Mouse (Mus musculus): ENCODE results near the gene Tmem102. TPM values are rescaled to one million over a fixed set of nuclear protein-coding genes. Genes with fewer than 3 reads are reported as not detected.

Tmem102 gene
- polyA plus RNA-seq, 1 experiment from 2014 or later = 4.1 TPM

DNA sequence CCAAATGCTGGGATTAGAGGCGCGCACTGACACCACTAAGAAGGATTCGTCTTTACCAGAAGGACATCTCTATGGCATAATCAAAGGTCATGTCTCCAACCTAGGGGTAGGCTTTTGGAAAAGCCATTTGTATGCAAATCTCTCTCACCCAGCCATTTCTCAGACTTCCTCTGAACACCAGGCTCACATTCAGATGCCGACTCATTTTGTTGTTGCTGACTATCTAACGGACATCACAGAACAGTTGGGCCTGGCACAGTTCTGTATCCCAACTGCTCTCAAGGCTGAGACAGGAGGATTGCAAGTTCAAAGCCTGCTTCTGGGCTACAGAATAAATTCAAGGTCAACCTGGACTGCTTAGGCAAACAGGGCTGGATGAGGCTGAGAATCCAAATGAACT is 18.1 kb downstream of the Tmem102 start:
- H3K4me1 ChIP-seq (ENCODE audit: control insufficient read depth, insufficient read depth, low read length) = no peaks in the 10 kb centered on the region
- whole genome bisulfite sequencing = 91% methylated on average over 5 of the region's 5 CpGs
- ATAC-seq (ENCODE audit: low read depth) = no peak
- no peaks in the 10 kb centered on the region for H3K9me3 ChIP-seq (ENCODE audit: control insufficient read depth, low read length)
- no peak overlapping the region for H3K4me3 ChIP-seq (ENCODE audit: low read depth, low read length)
- no peak overlapping the region for H3K9ac ChIP-seq (ENCODE audit: low read depth, low read length)
- no peaks in the 10 kb centered on the region for H3K36me3 ChIP-seq (ENCODE audit: control insufficient read depth, insufficient read depth, low read length)
- H3K27ac ChIP-seq (replicated peaks; ENCODE audit: low read depth, low read length) = no peak overlapping the region
- DNase-seq (ENCODE audit: low spot score) = no peak
- H3K27me3 ChIP-seq (replicated peaks; ENCODE audit: control insufficient read depth, insufficient read depth, low read length) = no peaks in the 10 kb centered on the region
- H3K4me2 ChIP-seq (ENCODE audit: low read depth, low read length) = no peak overlapping the region

DNA sequence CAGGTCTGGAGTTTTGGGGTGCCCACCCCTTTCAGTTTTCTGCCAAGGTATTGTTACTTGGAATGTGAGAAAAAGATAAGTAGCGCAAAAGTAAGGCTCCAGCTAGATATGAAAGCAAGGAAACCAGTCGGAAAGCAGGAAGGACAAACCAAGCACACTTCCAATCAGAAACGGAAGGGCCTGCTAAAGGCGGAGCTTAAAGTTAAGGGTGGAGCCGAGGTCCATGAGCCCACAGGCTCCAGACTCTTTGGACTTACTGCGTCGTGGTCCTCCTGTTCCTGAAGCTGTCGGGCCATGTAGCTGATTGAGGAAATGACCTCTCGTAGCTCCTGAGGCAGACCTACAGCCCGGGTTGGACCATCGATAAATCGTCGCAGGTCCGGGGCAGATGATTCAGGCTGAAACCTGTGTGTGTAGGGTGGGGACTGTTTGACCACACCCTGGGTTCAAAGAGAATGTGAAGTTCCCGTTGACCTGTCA is 20.6 kb downstream of the Tmem102 start:
- H3K27ac ChIP-seq (replicated peaks; ENCODE audit: low read depth, low read length) = no peak overlapping the region
- no peaks in the 10 kb centered on the region for H3K4me1 ChIP-seq (ENCODE audit: control insufficient read depth, insufficient read depth, low read length)
- 52% methylated on average over 15 of the region's 15 CpGs for WGBS
- H3K27me3 ChIP-seq (replicated peaks; ENCODE audit: control insufficient read depth, insufficient read depth, low read length) = no peaks in the 10 kb centered on the region
- H3K4me2 ChIP-seq (ENCODE audit: low read depth, low read length) = peak overlapping the region; percentile 15
- no peaks in the 10 kb centered on the region for H3K9me3 ChIP-seq (ENCODE audit: control insufficient read depth, low read length)
- H3K4me3 ChIP-seq (ENCODE audit: low read depth, low read length) = no peak overlapping the region
- no peak overlapping the region for H3K9ac ChIP-seq (ENCODE audit: low read depth, low read length)
- H3K36me3 ChIP-seq (ENCODE audit: control insufficient read depth, insufficient read depth, low read length) = no peaks in the 10 kb centered on the region
- DNase-seq (ENCODE audit: low spot score) (no peak), ATAC-seq (ENCODE audit: low read depth) (no peak)

DNA sequence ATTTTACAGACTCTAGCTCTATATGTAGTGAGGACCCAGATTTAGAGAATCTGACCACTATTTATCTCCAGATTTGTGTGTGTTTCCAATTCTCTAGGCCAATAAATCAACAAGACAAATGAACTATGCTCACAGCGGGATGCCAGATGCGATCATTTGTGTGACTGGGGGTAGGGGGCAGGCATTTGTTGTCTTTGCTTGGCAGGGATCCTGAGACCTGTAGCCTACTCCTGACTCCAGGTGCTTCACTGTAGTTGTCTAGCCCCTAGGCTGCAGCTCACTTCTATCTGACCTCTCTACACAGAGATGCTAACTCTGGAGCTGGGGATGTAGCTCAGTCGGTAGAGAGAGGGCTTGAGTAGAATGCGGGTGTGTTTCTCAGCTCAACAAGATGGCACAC is 23.6 kb downstream of the Tmem102 start:
- ATAC-seq (ENCODE audit: low read depth) (no peak), DNase-seq (ENCODE audit: low spot score) (no peak)
- Histone ChIP-seq H3K9ac (ENCODE audit: low read depth, low read length) (no peak overlapping the region), H3K4me2 (ENCODE audit: low read depth, low read length) (no peak overlapping the region), H3K36me3 (ENCODE audit: control insufficient read depth, insufficient read depth, low read length) (peaks cover 7% of the 10 kb centered on the region), H3K9me3 (ENCODE audit: control insufficient read depth, low read length) (no peaks in the 10 kb centered on the region), H3K27me3 (replicated peaks; ENCODE audit: control insufficient read depth, insufficient read depth, low read length) (no peaks in the 10 kb centered on the region), H3K4me1 (ENCODE audit: control insufficient read depth, insufficient read depth, low read length) (no peaks in the 10 kb centered on the region; the same call in 1 of the 2 replicates), H3K4me3 (ENCODE audit: low read depth, low read length) (no peak overlapping the region), H3K27ac (replicated peaks; ENCODE audit: low read depth, low read length) (no peak overlapping the region)
- WGBS = 31% methylated on average over 4 of the region's 4 CpGs

DNA sequence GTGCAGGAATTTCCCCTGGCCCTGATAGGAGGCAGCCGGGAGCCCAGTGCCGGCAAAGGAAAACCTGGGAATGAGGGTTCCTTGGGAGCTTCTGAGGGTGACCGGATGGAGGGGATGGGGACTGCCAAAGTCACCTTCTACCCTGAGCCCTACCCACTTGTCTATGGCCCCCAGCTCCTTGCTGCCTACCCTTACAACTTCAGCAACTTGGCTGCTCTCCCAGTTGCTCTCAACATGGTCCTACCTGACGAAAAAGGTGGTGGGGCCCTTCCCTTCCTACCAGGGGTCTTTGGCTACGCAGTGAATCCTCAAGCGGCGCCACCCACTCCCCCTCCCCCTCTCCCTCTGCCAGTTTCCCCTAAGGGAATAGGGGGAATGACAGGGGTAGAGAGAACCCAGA is 26.4 kb downstream of the Tmem102 start:
- Histone ChIP-seq H3K4me1 (ENCODE audit: control insufficient read depth, insufficient read depth, low read length) (no peaks in the 10 kb centered on the region; the same call in 1 of the 2 replicates), H3K27ac (replicated peaks; ENCODE audit: low read depth, low read length) (no peak overlapping the region), H3K36me3 (ENCODE audit: control insufficient read depth, insufficient read depth, low read length) (peaks cover 22% of the 10 kb centered on the region), H3K9me3 (ENCODE audit: control insufficient read depth, low read length) (no peaks in the 10 kb centered on the region), H3K4me3 (ENCODE audit: low read depth, low read length) (no peak overlapping the region), H3K9ac (ENCODE audit: low read depth, low read length) (no peak overlapping the region), H3K27me3 (replicated peaks; ENCODE audit: control insufficient read depth, insufficient read depth, low read length) (no peaks in the 10 kb centered on the region), H3K4me2 (ENCODE audit: low read depth, low read length) (no peak overlapping the region)
- DNase-seq (ENCODE audit: low spot score) (no peak), ATAC-seq (ENCODE audit: low read depth) (no peak)
- whole genome bisulfite sequencing = 38% methylated on average over 7 of the region's 7 CpGs

DNA sequence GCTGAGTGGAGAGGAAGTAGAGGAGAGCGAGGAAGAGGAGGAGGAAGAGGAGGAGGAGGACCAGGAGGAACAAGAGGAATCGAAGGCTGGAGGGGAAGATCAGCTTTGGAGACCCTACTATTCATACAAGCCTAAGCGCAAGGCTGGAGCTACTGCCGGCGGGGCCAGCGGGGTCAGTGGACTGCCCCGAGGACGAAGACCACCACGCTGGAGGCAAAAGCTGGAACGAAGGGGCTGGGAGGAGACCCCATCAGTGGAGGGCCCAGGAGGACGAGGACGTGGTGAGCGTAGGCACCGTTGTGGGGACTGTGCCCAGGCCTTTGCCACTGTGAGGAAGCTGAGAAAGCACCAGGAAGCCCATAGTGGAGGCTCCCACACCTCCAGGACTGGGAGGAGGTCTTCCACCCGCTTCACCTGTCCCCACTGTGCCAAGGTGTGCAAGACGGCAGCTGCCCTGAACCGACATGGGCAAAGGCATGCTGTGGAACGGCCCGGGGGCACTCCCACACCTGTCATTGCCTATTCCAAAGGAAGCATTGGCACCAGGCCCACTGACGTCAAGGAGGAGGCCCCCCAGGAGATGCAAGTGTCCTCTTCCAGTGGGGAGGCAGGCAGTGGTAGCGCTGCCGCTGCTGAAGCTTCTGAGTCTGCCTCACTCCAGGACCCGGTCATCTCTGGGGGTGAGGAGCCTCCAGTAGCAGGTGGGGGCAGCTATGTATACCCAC is 27.0 kb downstream of the Tmem102 start:
- DNase-seq (ENCODE audit: low spot score) (peak; percentile 56), ATAC-seq (ENCODE audit: low read depth) (peak; percentile 41)
- Histone ChIP-seq H3K27ac (replicated peaks; ENCODE audit: low read depth, low read length) (no peak overlapping the region), H3K4me2 (ENCODE audit: low read depth, low read length) (no peak overlapping the region), H3K9me3 (ENCODE audit: control insufficient read depth, low read length) (no peaks in the 10 kb centered on the region), H3K4me3 (ENCODE audit: low read depth, low read length) (no peak overlapping the region), H3K36me3 (ENCODE audit: control insufficient read depth, insufficient read depth, low read length) (peaks cover 22% of the 10 kb centered on the region), H3K9ac (ENCODE audit: low read depth, low read length) (no peak overlapping the region), H3K27me3 (replicated peaks; ENCODE audit: control insufficient read depth, insufficient read depth, low read length) (no peaks in the 10 kb centered on the region), H3K4me1 (ENCODE audit: control insufficient read depth, insufficient read depth, low read length) (no peaks in the 10 kb centered on the region; the same call in 1 of the 2 replicates)
- WGBS = 65% methylated on average over 19 of the region's 23 CpGs

DNA sequence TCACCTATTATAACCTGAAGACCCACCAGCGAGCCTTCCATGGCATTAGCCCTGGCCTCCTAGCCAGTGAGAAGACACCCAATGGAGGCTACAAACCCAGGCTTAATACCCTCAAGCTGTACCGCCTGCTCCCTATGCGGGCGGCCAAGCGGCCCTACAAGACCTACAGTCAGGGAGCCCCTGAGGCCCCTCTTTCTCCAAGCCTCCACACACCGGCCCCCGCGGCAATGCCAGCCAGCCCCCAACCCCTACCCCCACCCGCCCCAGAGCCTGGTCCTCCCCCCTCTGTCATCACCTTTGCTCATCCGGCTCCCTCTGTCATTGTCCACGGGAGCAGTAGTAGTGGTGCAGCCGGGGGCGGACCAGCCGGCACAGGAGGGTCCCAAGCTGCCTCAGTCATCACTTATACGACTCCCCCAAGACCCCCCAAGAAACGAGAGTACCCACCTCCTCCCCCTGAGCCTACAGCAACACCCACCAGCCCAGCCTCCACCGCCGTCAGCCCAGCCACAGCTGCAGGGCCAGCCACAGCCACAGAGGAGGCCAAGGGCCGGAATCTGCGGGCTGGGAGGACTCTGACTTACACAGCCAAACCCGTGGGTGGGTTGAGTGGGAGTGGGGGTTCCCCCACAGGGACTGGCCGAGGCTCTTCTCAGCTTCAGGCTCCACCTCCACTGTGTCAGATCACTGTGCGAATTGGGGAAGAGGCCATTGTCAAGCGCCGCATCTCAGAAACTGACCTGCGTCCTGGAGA is 27.7 kb downstream of the Tmem102 start:
- peaks cover 29% of the 10 kb centered on the region for H3K36me3 ChIP-seq (ENCODE audit: control insufficient read depth, insufficient read depth, low read length)
- no peaks in the 10 kb centered on the region for H3K27me3 ChIP-seq (replicated peaks; ENCODE audit: control insufficient read depth, insufficient read depth, low read length)
- DNase-seq (ENCODE audit: low spot score) = no peak
- WGBS = 57% methylated on average over 20 of the region's 26 CpGs
- H3K4me1 ChIP-seq (ENCODE audit: control insufficient read depth, insufficient read depth, low read length) = no peaks in the 10 kb centered on the region; the same call in 1 of the 2 replicates
- H3K9ac ChIP-seq (ENCODE audit: low read depth, low read length) = no peak overlapping the region
- no peak overlapping the region for H3K4me2 ChIP-seq (ENCODE audit: low read depth, low read length)
- H3K27ac ChIP-seq (replicated peaks; ENCODE audit: low read depth, low read length) = no peak overlapping the region
- H3K4me3 ChIP-seq (ENCODE audit: low read depth, low read length) = no peak overlapping the region
- no peak for ATAC-seq (ENCODE audit: low read depth)
- no peaks in the 10 kb centered on the region for H3K9me3 ChIP-seq (ENCODE audit: control insufficient read depth, low read length)

- DNase-seq (ENCODE audit: low spot score) (no peak), ATAC-seq (ENCODE audit: low read depth) (no peak)
- H3K27ac ChIP-seq (replicated peaks; ENCODE audit: low read depth, low read length) = no peak overlapping the region
- no peak overlapping the region for H3K4me2 ChIP-seq (ENCODE audit: low read depth, low read length)
- H3K27me3 ChIP-seq (replicated peaks; ENCODE audit: control insufficient read depth, insufficient read depth, low read length) = no peaks in the 10 kb centered on the region
- H3K9me3 ChIP-seq (ENCODE audit: control insufficient read depth, low read length) = no peaks in the 10 kb centered on the region
- WGBS = 81% methylated on average over 20 of the region's 20 CpGs
- H3K36me3 ChIP-seq (ENCODE audit: control insufficient read depth, insufficient read depth, low read length) = peaks cover 29% of the 10 kb centered on the region
- H3K4me3 ChIP-seq (ENCODE audit: low read depth, low read length) = no peak overlapping the region
- H3K9ac ChIP-seq (ENCODE audit: low read depth, low read length) = no peak overlapping the region
- no peaks in the 10 kb centered on the region; the same call in 1 of the 2 replicates for H3K4me1 ChIP-seq (ENCODE audit: control insufficient read depth, insufficient read depth, low read length)
Observed at GRCm38 (mm10) chr11:69776488-69776887, 28.9 kb downstream of the Tmem102 start.

DNA sequence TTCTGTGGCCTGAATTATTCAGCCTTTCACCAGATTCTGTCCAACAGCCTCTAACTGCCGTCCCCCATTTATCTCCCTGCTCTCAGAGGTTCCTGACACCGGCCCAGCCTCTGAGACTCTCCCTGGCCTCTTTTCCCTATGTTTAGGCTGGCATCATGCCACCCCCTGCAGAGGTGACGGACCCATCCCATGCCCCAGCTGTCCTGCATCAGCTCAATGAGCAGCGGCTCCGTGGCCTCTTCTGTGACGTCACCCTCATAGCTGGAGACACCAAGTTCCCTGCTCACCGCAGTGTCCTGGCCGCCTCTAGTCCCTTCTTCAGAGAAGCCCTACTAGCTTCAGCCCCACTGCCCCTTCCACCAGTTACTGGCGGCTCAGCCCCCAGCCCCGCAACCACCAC is 29.7 kb downstream of the Tmem102 start:
- H3K4me2 ChIP-seq (ENCODE audit: low read depth, low read length) = no peak overlapping the region
- WGBS = 74% methylated on average over 10 of the region's 10 CpGs
- ATAC-seq (ENCODE audit: low read depth) (no peak), DNase-seq (ENCODE audit: low spot score) (no peak)
- H3K9me3 ChIP-seq (ENCODE audit: control insufficient read depth, low read length) = no peaks in the 10 kb centered on the region
- H3K27me3 ChIP-seq (replicated peaks; ENCODE audit: control insufficient read depth, insufficient read depth, low read length) = no peaks in the 10 kb centered on the region
- H3K36me3 ChIP-seq (ENCODE audit: control insufficient read depth, insufficient read depth, low read length) = peaks cover 29% of the 10 kb centered on the region
- H3K9ac ChIP-seq (ENCODE audit: low read depth, low read length) = 0 out of 2 replicates have a peak overlapping the region, but pooled peaks have one; percentile 8
- no peaks in the 10 kb centered on the region; the same call in 1 of the 2 replicates for H3K4me1 ChIP-seq (ENCODE audit: control insufficient read depth, insufficient read depth, low read length)
- no peak overlapping the region for H3K4me3 ChIP-seq (ENCODE audit: low read depth, low read length)
- H3K27ac ChIP-seq (replicated peaks; ENCODE audit: low read depth, low read length) = no peak overlapping the region

All from embryonic facial prominence, embryonic 14.5 days (tissue).